Mouse (Mus musculus): ENCODE results near the gene Dennd6b. TPM values are rescaled to one million over a fixed set of nuclear protein-coding genes. Genes with fewer than 3 reads are reported as not detected.

The Dennd6b gene
- total and polyA plus RNA-seq, 2 experiments from 2014 or later: 88.2 to 98.8 TPM

DNA sequence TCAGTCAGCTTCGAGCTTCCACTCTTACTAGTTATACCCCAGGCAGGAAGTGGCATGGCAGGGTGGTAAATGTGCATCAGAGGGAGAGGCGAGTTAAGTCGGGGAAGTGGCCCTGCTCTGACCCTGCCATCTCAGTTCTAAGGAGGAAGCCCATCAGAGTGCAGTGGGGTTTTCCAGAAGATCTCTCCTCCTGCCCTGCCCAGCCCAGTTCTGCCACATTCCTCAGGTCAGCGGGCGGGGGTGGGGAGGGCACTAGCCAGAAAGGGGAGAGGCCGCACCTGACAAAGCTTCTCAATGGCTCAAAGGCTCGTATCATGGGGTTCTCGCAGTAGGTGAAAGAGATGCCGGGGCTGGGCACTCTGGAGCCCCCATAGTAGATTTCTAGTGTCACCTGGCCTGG lies 34.9 kb downstream of the Dennd6b start:
- Histone ChIP-seq H3K9me3 (ENCODE audit: low read length) (no peaks in the 10 kb centered on the region), H3K27me3 (ENCODE audit: insufficient read depth, low read length) (no peaks in the 10 kb centered on the region), H3K4me2 (ENCODE audit: low read depth, low read length, poor library complexity, severe bottlenecking) (no peak overlapping the region), H3K27ac (ENCODE audit: low read depth, low read length) (no peak overlapping the region), H3K36me3 (ENCODE audit: insufficient read depth, low read length) (peaks cover 100% of the 10 kb centered on the region), H3K9ac (replicated peaks; ENCODE audit: low read length, poor library complexity, severe bottlenecking) (no peak overlapping the region), H3K4me3 (ENCODE audit: low read depth, low read length) (no peak overlapping the region), H3K4me1 (ENCODE audit: insufficient read depth, low read length) (no peaks in the 10 kb centered on the region)
- DNase-seq (ENCODE audit: low spot score): no peak
- ATAC-seq (ENCODE audit: low FRiP score): no peak
- 91% methylated on average over 9 of the region's 9 CpGs for WGBS
- no peak for TF ChIP-seq CTCF (IDR thresholded peaks at IDR 0.05)

DNA sequence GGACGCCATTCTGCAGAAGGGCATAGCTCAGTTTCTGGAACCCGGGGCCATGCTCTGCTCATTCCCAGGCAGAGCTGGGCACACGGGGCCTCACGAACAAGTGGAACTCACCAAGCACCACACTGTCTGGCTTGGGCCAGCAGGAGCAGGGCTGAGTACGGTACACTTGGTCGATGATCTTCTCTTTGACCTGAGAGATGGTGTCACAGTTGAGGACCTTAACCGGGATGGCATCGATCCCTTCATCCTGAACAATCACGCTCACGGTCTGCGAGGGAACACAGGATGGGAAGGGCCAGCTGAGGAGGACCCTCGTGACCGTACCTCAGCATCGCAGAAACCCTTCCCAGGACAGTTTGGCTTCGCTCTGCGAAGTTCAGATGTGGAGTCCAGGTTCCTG lies 37.8 kb downstream of the Dennd6b start:
- DNase-seq (ENCODE audit: low spot score): no peak
- H3K27me3 ChIP-seq (ENCODE audit: insufficient read depth, low read length): no peaks in the 10 kb centered on the region
- H3K36me3 ChIP-seq (ENCODE audit: insufficient read depth, low read length): peaks cover 94% of the 10 kb centered on the region
- no peak for TF ChIP-seq CTCF (IDR thresholded peaks at IDR 0.05)
- H3K4me2 ChIP-seq (ENCODE audit: low read depth, low read length, poor library complexity, severe bottlenecking): no peak overlapping the region
- H3K4me3 ChIP-seq (ENCODE audit: low read depth, low read length): no peak overlapping the region
- no peak overlapping the region for H3K27ac ChIP-seq (ENCODE audit: low read depth, low read length)
- H3K9me3 ChIP-seq (ENCODE audit: low read length): no peaks in the 10 kb centered on the region
- H3K4me1 ChIP-seq (ENCODE audit: insufficient read depth, low read length): no peaks in the 10 kb centered on the region
- 94% methylated on average over 16 of the region's 16 CpGs for WGBS
- no peak for ATAC-seq (ENCODE audit: low FRiP score)
- no peak overlapping the region for H3K9ac ChIP-seq (replicated peaks; ENCODE audit: low read length, poor library complexity, severe bottlenecking)

DNA sequence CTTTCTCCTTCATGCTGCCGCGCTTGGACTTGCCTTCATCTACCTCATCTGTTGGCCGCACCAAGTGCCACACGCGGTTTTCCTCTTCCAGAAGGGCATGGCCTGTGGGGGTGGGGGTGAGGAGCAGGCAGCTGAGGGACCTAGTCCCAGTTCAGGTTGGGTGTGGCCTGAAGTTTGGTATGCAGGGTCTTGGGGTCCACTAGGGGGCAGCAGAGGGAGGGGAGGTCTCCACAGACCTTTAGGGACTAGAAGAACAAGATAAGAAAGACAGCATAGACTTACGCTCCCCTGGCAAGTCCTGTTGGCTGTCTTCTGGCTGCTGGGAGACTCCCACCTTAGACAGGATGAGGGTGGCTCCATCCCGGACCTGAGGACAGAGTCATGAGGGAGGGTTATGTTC lies 38.3 kb downstream of the Dennd6b start:
- ATAC-seq (ENCODE audit: low FRiP score): 0 out of 2 replicates have a peak, but pooled peaks have one; percentile 21
- no peak overlapping the region for H3K9ac ChIP-seq (replicated peaks; ENCODE audit: low read length, poor library complexity, severe bottlenecking)
- peak; percentile 79 for TF ChIP-seq CTCF (IDR thresholded peaks at IDR 0.05)

GRCm38 (mm10) chr15:89152312-89152711 lies 44.0 kb downstream of the Dennd6b start:
- peaks cover 32% of the 10 kb centered on the region for H3K36me3 ChIP-seq (ENCODE audit: insufficient read depth, low read length)
- no peak overlapping the region for H3K9ac ChIP-seq (replicated peaks; ENCODE audit: low read length, poor library complexity, severe bottlenecking)
- peaks cover 21% of the 10 kb centered on the region for H3K4me1 ChIP-seq (ENCODE audit: insufficient read depth, low read length)
- no peak for TF ChIP-seq CTCF (IDR thresholded peaks at IDR 0.05)
- no peak for ATAC-seq (ENCODE audit: low FRiP score)
- no peak overlapping the region for H3K4me2 ChIP-seq (ENCODE audit: low read depth, low read length, poor library complexity, severe bottlenecking)
- H3K4me3 ChIP-seq (ENCODE audit: low read depth, low read length): no peak overlapping the region
- no peaks in the 10 kb centered on the region for H3K27me3 ChIP-seq (ENCODE audit: insufficient read depth, low read length)
- no peaks in the 10 kb centered on the region for H3K9me3 ChIP-seq (ENCODE audit: low read length)
- H3K27ac ChIP-seq (ENCODE audit: low read depth, low read length): no peak overlapping the region
- peak; percentile 37 for DNase-seq (ENCODE audit: low spot score)

More for the DNA sequence above, 38.3 kb downstream of the Dennd6b start:
- no peak overlapping the region for H3K4me2 ChIP-seq (ENCODE audit: low read depth, low read length, poor library complexity, severe bottlenecking)
- peak; percentile 65 for DNase-seq (ENCODE audit: low spot score)
- no peaks in the 10 kb centered on the region for H3K4me1 ChIP-seq (ENCODE audit: insufficient read depth, low read length)
- H3K27ac ChIP-seq (ENCODE audit: low read depth, low read length): no peak overlapping the region
- H3K4me3 ChIP-seq (ENCODE audit: low read depth, low read length): no peak overlapping the region
- no peaks in the 10 kb centered on the region for H3K27me3 ChIP-seq (ENCODE audit: insufficient read depth, low read length)
- WGBS: 64% methylated on average over 7 of the region's 7 CpGs
- H3K36me3 ChIP-seq (ENCODE audit: insufficient read depth, low read length): peaks cover 89% of the 10 kb centered on the region
- no peaks in the 10 kb centered on the region for H3K9me3 ChIP-seq (ENCODE audit: low read length)

- ATAC-seq (ENCODE audit: low FRiP score) (no peak), DNase-seq (ENCODE audit: low spot score) (peak; percentile 32)
- WGBS: 5% methylated on average over 13 of the region's 13 CpGs
- Histone ChIP-seq H3K9ac (replicated peaks; ENCODE audit: low read length, poor library complexity, severe bottlenecking) (peak overlapping the region; percentile 78), H3K4me2 (ENCODE audit: low read depth, low read length, poor library complexity, severe bottlenecking) (peak overlapping the region; percentile 93), H3K9me3 (ENCODE audit: low read length) (no peaks in the 10 kb centered on the region), H3K4me3 (ENCODE audit: low read depth, low read length) (peak overlapping the region; percentile 70), H3K27me3 (ENCODE audit: insufficient read depth, low read length) (no peaks in the 10 kb centered on the region), H3K4me1 (ENCODE audit: insufficient read depth, low read length) (peaks cover 25% of the 10 kb centered on the region), H3K27ac (ENCODE audit: low read depth, low read length) (no peak overlapping the region), H3K36me3 (ENCODE audit: insufficient read depth, low read length) (peaks cover 9% of the 10 kb centered on the region)
- TF ChIP-seq CTCF (IDR thresholded peaks at IDR 0.05): no peak
Observed at GRCm38 (mm10) chr15:89150041-89150390, 46.3 kb downstream of the Dennd6b start.

- DNase-seq (ENCODE audit: low spot score): peak; percentile 61
- WGBS: 2% methylated on average over 40 of the region's 61 CpGs
- peak; percentile 60; the same call in 1 of the 2 replicates for ATAC-seq (ENCODE audit: low FRiP score)
- H3K9ac ChIP-seq (replicated peaks; ENCODE audit: low read length, poor library complexity, severe bottlenecking): peak within 1 kb of the TSS; percentile 78
- H3K4me2 ChIP-seq (ENCODE audit: low read depth, low read length, poor library complexity, severe bottlenecking): peak within 1 kb of the TSS; percentile 93
- peaks cover 25% of the 10 kb centered on the region for H3K4me1 ChIP-seq (ENCODE audit: insufficient read depth, low read length)
- H3K36me3 ChIP-seq (ENCODE audit: insufficient read depth, low read length): peaks cover 5% of the 10 kb centered on the region; the same call in 1 of the 2 replicates
- H3K9me3 ChIP-seq (ENCODE audit: low read length): no peaks in the 10 kb centered on the region
- peak within 1 kb of the TSS; percentile 74 for H3K27ac ChIP-seq (ENCODE audit: low read depth, low read length)
- H3K27me3 ChIP-seq (ENCODE audit: insufficient read depth, low read length): no peaks in the 10 kb centered on the region
- peak within 1 kb of the TSS; percentile 70 for H3K4me3 ChIP-seq (ENCODE audit: low read depth, low read length)
- TF ChIP-seq CTCF (IDR thresholded peaks at IDR 0.05): no peak
Observed at GRCm38 (mm10) chr15:89149271-89150040, 46.8 kb downstream of the Dennd6b start, which contains the start of gene Mapk11. TSS of gene Mapk11 (minus strand) at chr15:89149628.

All from midbrain, postnatal 0 days (tissue).